Mouse (Mus musculus) ZHBTc4 (cell line): ENCODE measurements around the gene Cep290.
A peak's percentile ranks its signal among the peaks of the same experiment; 100 is the strongest.
"Not testable (repeated sequence)": the region's sequence is repeated elsewhere in the genome, so short reads cannot be mapped to it uniquely, and the experiment has no call there.

Experiments
- DNase-seq: peaks from one replicate; pipeline ENCODE4 v3.0.0-alpha.2; 2011; ENCODE audit warnings: low read depth, low spot score

Gene Cep290

GRCm38 (mm10) chr10:100487097-100487978, at the start of gene Cep290, which contains the start of gene Tmtc3:
Gene Cep290 (plus strand): TSS chr10:100487558.
Gene Tmtc3 (minus strand): TSS chr10:100487350.
- peak; percentile 99 for DNase-seq

GRCm38 (mm10) chr10:100449394-100449793, 38.0 kb upstream of the Cep290 start:
- DNase-seq = no peak

- DNase-seq = no peak
These were observed 26.8 kb upstream of the Cep290 start for GRCm38 (mm10) chr10:100460515-100460914.

- DNase-seq = no peak
These were observed 12.3 kb upstream of the Cep290 start for GRCm38 (mm10) chr10:100475040-100475439.

GRCm38 (mm10) chr10:100479538-100479937, 7.8 kb upstream of the Cep290 start:
- DNase-seq = no peak

- peak; percentile 51 for DNase-seq
These were observed 659 bp upstream of the Cep290 start for GRCm38 (mm10) chr10:100486701-100487096.

GRCm38 (mm10) chr10:100491916-100492315, 4.6 kb downstream of the Cep290 start:
- DNase-seq = no peak

- DNase-seq = no peak
These were observed 11.0 kb downstream of the Cep290 start for GRCm38 (mm10) chr10:100498309-100498708.

GRCm38 (mm10) chr10:100508170-100508569, 20.8 kb downstream of the Cep290 start:
- no peak for DNase-seq

GRCm38 (mm10) chr10:100521617-100522016, 34.3 kb downstream of the Cep290 start:
- DNase-seq = no peak

GRCm38 (mm10) chr10:100522330-100522729, 35.0 kb downstream of the Cep290 start:
- no peak for DNase-seq

- DNase-seq = no peak
These were observed 37.4 kb downstream of the Cep290 start for GRCm38 (mm10) chr10:100524499-100525390.

- no peak for DNase-seq
These were observed 69.3 kb downstream of the Cep290 start for GRCm38 (mm10) chr10:100556566-100557175.

- not testable (repeated sequence) for DNase-seq
These were observed 73.0 kb downstream of the Cep290 start for GRCm38 (mm10) chr10:100560194-100560883.

GRCm38 (mm10) chr10:100564112-100564511, 76.8 kb downstream of the Cep290 start:
- no peak for DNase-seq

GRCm38 (mm10) chr10:100571707-100572106, 84.3 kb downstream of the Cep290 start:
- no peak for DNase-seq

GRCm38 (mm10) chr10:100574505-100575149, 87.3 kb downstream of the Cep290 start:
- DNase-seq = no peak

GRCm38 (mm10) chr10:100575294-100575693, 87.9 kb downstream of the Cep290 start:
- no peak for DNase-seq

- no peak for DNase-seq
These were observed 96.8 kb downstream of the Cep290 start for GRCm38 (mm10) chr10:100584178-100584577.

GRCm38 (mm10) chr10:100588524-100588923, 101.2 kb downstream of the Cep290 start:
- DNase-seq = no peak
